Mouse (Mus musculus): ENCODE measurements around the gene Rad51ap1. TPM values are rescaled to one million over a fixed set of nuclear protein-coding genes. Genes with fewer than 3 reads are reported as not detected.
A peak's percentile ranks its signal among the peaks of the same experiment; 100 is the strongest.

Gene Rad51ap1
- polyA plus RNA-seq, 1 experiment from 2014 or later: 33.6 TPM

DNA sequence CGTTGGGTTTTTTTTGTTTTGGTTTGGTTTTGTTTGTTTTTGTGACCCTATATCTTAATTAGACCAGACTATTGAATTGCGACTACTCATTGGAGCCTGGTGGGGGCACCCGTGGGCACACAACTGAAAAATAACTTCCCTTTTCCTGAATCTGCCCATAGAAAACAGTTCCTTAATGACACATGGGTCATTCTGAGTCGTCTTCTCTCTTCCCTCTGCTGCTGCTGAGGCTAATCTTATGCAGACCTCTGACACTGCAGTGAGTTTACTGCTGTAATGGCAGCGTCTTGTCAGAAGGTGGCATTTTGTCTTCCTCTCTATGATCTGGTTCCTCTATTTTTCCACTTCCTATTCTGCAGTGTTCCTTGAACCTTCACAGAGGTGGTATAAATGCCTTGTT lies 1.1 kb upstream of the Rad51ap1 start:
- Histone ChIP-seq H3K9ac (ENCODE audit: low read length) (peak overlapping the region; percentile 53), H3K27ac (ENCODE audit: low read depth, low read length) (no peak overlapping the region), H3K36me3 (ENCODE audit: control insufficient read depth, insufficient read depth, low read length) (peaks cover 26% of the 10 kb centered on the region), H3K27me3 (replicated peaks; ENCODE audit: control insufficient read depth, insufficient read depth, low read length) (no peaks in the 10 kb centered on the region), H3K9me3 (replicated peaks; ENCODE audit: control insufficient read depth, low read length) (no peaks in the 10 kb centered on the region), H3K4me1 (ENCODE audit: control insufficient read depth, insufficient read depth, low read length) (peaks cover 14% of the 10 kb centered on the region), H3K4me3 (ENCODE audit: low read depth, low read length) (peak overlapping the region; percentile 68), H3K4me2 (ENCODE audit: low read length) (peak overlapping the region; percentile 82)
- DNase-seq (ENCODE audit: low spot score) (peak; percentile 27), ATAC-seq (no peak)
- WGBS: 3% methylated on average over 5 of the region's 5 CpGs

DNA sequence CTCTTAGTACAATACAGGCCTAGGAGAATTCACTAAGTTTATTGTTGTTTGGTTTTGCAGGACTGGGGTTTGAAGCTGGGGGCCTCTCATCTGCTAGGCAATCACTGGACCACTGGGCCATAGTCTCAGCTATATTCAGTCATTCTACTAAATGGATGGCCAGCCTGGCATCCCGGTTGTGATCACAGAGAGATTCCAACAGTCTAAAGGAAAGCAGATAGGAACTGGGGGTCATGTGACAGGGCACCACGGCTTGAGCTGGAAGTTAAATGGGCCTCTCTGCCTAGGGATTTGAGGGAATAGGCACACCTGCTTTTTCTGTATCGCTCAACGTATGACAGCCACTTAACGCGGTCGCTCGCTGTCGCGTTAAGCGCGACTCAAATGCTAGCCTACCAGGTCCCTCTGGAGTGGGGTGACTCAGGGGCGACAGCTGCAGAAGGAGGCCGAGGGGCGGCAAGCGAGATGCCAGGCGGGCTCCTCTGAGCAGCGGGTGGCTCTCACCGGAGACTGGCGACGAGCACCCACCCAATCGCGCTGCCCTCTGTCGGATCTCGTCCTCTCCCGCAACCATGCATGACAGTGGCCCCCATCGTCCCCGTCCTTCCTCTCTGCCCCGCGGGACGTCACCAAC lies 417 bp downstream of the Rad51ap1 start:
- Histone ChIP-seq H3K9me3 (replicated peaks; ENCODE audit: control insufficient read depth, low read length) (no peaks in the 10 kb centered on the region), H3K36me3 (ENCODE audit: control insufficient read depth, insufficient read depth, low read length) (peaks cover 20% of the 10 kb centered on the region), H3K27me3 (replicated peaks; ENCODE audit: control insufficient read depth, insufficient read depth, low read length) (no peaks in the 10 kb centered on the region), H3K4me1 (ENCODE audit: control insufficient read depth, insufficient read depth, low read length) (peaks cover 14% of the 10 kb centered on the region), H3K27ac (ENCODE audit: low read depth, low read length) (no peak overlapping the region), H3K4me2 (ENCODE audit: low read length) (peak overlapping the region; percentile 82), H3K9ac (ENCODE audit: low read length) (peak overlapping the region; percentile 69), H3K4me3 (ENCODE audit: low read depth, low read length) (peak overlapping the region; percentile 68)
- WGBS: under 1% methylated on average over 30 of the region's 31 CpGs
- DNase-seq (ENCODE audit: low spot score): no peak
- ATAC-seq: 0 out of 2 replicates have a peak, but pooled peaks have one; percentile 1

DNA sequence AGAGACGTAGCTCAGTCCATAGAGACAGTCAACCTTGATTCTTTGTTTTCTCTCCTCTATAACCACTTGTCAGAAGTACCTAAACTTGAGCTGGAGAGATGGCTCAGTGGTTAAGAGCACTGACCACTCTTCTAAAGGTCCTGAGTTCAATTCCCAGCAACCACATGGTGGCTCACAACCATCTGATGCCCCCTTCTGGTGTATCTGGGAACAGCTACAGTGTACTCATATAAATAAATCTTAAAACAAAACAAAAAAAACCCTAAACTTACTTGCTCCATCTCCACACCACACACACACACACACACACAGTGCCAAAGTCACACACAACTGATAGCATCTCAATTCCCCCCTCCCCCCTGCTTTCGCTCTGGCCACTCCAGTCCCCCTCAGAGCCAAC lies 1.3 kb downstream of the Rad51ap1 start:
- no peaks in the 10 kb centered on the region for H3K27me3 ChIP-seq (replicated peaks; ENCODE audit: control insufficient read depth, insufficient read depth, low read length)
- H3K4me3 ChIP-seq (ENCODE audit: low read depth, low read length): peak overlapping the region; percentile 68

DNA sequence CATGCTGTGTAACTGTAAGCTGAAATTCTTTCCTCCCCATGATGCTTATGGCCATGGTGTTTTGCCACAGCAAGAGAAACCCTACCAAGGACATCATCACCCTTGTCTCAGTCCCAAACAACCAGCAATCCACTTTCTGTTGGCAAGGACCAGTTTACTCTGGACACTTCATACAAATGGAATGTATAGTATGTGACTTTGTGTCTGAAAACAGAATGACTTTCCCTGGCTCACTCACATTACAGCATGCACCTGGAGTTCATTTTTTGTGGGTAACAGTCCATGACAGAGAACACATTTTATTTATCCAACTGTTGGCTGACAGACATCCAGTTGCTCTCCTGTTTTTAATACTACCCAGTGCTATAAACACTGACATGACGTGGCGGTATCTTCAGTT lies 6.5 kb downstream of the Rad51ap1 start:
- DNase-seq (ENCODE audit: low spot score) (no peak), ATAC-seq (no peak)
- Histone ChIP-seq H3K27ac (ENCODE audit: low read depth, low read length) (no peak overlapping the region), H3K9me3 (replicated peaks; ENCODE audit: control insufficient read depth, low read length) (no peaks in the 10 kb centered on the region), H3K4me2 (ENCODE audit: low read length) (no peak overlapping the region), H3K9ac (ENCODE audit: low read length) (no peak overlapping the region), H3K36me3 (ENCODE audit: control insufficient read depth, insufficient read depth, low read length) (peaks cover 43% of the 10 kb centered on the region), H3K4me1 (ENCODE audit: control insufficient read depth, insufficient read depth, low read length) (no peaks in the 10 kb centered on the region), H3K27me3 (replicated peaks; ENCODE audit: control insufficient read depth, insufficient read depth, low read length) (no peaks in the 10 kb centered on the region), H3K4me3 (ENCODE audit: low read depth, low read length) (no peak overlapping the region)
- 95% methylated on average over 2 of the region's 2 CpGs for WGBS

More for the DNA sequence above, 1.3 kb downstream of the Rad51ap1 start:
- Histone ChIP-seq H3K4me1 (ENCODE audit: control insufficient read depth, insufficient read depth, low read length) (peaks cover 14% of the 10 kb centered on the region), H3K9me3 (replicated peaks; ENCODE audit: control insufficient read depth, low read length) (no peaks in the 10 kb centered on the region), H3K36me3 (ENCODE audit: control insufficient read depth, insufficient read depth, low read length) (peaks cover 21% of the 10 kb centered on the region), H3K4me2 (ENCODE audit: low read length) (peak overlapping the region; percentile 82), H3K9ac (ENCODE audit: low read length) (no peak overlapping the region), H3K27ac (ENCODE audit: low read depth, low read length) (no peak overlapping the region)
- DNase-seq (ENCODE audit: low spot score) (no peak), ATAC-seq (no peak)
- WGBS: 75% methylated on average over 2 of the region's 2 CpGs

DNA sequence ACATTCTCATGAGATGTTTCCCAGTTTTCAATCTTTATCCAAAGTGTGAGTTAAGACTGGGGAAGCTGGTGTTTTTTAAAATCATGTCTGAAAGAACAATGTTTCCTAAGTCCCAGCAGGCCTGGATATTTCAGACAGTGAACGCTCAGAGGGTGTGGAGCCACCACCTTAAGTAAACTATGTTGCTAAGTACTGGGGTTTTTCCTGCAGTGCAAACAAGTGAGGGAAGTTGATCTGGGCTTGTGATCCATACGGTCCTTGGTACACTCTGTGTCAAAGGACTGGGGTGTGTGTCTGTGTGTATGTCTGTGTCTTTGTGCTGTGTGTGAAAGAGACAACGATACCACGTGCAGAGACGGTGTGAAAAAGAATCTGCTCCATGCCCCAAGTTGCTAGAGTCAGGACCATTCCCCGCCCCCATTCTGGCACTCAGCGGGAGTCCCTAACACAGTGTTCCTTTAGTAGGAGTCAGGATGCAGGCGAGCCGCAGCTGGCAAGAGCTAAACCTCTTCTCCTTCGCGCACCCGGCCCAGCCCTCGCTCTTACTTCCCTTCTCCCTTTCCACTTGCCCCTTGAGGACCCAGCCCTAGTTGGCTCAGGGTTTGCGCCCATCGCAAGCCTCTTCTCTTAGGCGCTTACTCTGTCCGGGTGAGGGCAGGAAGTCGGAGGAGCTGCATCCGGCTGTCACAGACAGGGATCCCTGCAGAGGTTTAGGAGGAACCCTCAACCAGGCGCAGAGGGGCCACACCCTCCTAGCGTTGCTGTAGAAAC lies 18.1 kb downstream of the Rad51ap1 start, which contains the start of gene Dyrk4:
Gene Dyrk4 (minus strand): TSS at position 729 of the 771 bp plus-strand sequence.
- no peak within 1 kb of the TSS for H3K4me2 ChIP-seq (ENCODE audit: low read length)
- no peaks in the 10 kb centered on the region for H3K27me3 ChIP-seq (replicated peaks; ENCODE audit: control insufficient read depth, insufficient read depth, low read length)
- H3K4me1 ChIP-seq (ENCODE audit: control insufficient read depth, insufficient read depth, low read length): no peaks in the 10 kb centered on the region
- DNase-seq (ENCODE audit: low spot score): peak; percentile 5
- WGBS: 5% methylated on average over 21 of the region's 21 CpGs
- ATAC-seq: no peak
- peak within 1 kb of the TSS; percentile 29; the same call in 1 of the 2 replicates for H3K9ac ChIP-seq (ENCODE audit: low read length)
- H3K9me3 ChIP-seq (replicated peaks; ENCODE audit: control insufficient read depth, low read length): no peaks in the 10 kb centered on the region
- peaks cover 35% of the 10 kb centered on the region for H3K36me3 ChIP-seq (ENCODE audit: control insufficient read depth, insufficient read depth, low read length)
- H3K4me3 ChIP-seq (ENCODE audit: low read depth, low read length): no peak within 1 kb of the TSS
- no peak within 1 kb of the TSS for H3K27ac ChIP-seq (ENCODE audit: low read depth, low read length)

DNA sequence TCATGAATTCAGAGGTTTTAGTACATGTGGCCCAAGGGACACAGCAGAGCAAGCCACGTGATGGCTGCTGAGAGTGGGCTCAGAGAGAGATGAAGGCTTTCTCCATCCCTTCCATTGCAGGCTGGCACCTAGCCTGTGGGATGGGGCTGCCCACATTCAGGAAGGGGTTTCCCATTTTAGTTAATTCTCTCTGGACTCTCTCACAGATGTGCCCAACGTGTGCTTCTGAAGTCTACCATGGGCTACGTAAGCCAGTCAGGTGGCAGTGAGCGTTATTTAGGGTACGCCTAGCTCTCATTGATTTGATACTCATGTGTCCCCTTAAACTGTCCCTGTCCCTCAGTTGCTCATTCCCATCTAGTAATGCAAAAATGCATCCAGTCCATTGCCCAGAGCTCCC lies 24.5 kb downstream of the Rad51ap1 start:
- 81% methylated on average over 5 of the region's 5 CpGs for WGBS
- no peaks in the 10 kb centered on the region for H3K36me3 ChIP-seq (ENCODE audit: control insufficient read depth, insufficient read depth, low read length)
- H3K4me3 ChIP-seq (ENCODE audit: low read depth, low read length): no peak overlapping the region
- no peaks in the 10 kb centered on the region for H3K9me3 ChIP-seq (replicated peaks; ENCODE audit: control insufficient read depth, low read length)
- no peaks in the 10 kb centered on the region for H3K4me1 ChIP-seq (ENCODE audit: control insufficient read depth, insufficient read depth, low read length)
- no peak overlapping the region for H3K27ac ChIP-seq (ENCODE audit: low read depth, low read length)
- DNase-seq (ENCODE audit: low spot score): no peak
- ATAC-seq: no peak
- H3K27me3 ChIP-seq (replicated peaks; ENCODE audit: control insufficient read depth, insufficient read depth, low read length): no peaks in the 10 kb centered on the region
- no peak overlapping the region for H3K9ac ChIP-seq (ENCODE audit: low read length)
- no peak overlapping the region for H3K4me2 ChIP-seq (ENCODE audit: low read length)

DNA sequence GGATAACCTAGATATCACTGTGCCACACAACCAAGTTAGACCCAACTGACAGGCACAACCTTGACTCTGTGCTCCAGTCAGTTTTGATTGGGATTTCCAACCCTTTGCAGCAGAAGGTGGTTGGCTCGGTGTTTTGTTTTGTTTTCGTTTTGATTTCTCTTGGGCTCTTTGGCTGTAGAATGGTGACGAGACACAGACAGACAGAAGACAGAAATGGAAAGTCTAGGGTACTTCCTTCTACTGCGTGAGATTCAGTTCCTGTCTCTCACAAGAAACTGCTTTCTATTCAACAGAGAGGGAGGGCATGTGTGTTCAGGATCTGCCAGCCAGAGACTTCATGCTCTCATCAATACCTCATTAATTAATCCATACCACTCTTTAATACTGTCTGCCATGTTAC lies 28.7 kb downstream of the Rad51ap1 start:
- no peak overlapping the region for H3K4me2 ChIP-seq (ENCODE audit: low read length)
- no peaks in the 10 kb centered on the region for H3K36me3 ChIP-seq (ENCODE audit: control insufficient read depth, insufficient read depth, low read length)
- no peaks in the 10 kb centered on the region for H3K4me1 ChIP-seq (ENCODE audit: control insufficient read depth, insufficient read depth, low read length)
- WGBS: 86% methylated on average over 4 of the region's 4 CpGs
- no peaks in the 10 kb centered on the region for H3K27me3 ChIP-seq (replicated peaks; ENCODE audit: control insufficient read depth, insufficient read depth, low read length)
- no peak overlapping the region for H3K4me3 ChIP-seq (ENCODE audit: low read depth, low read length)
- H3K9me3 ChIP-seq (replicated peaks; ENCODE audit: control insufficient read depth, low read length): no peaks in the 10 kb centered on the region
- H3K27ac ChIP-seq (ENCODE audit: low read depth, low read length): no peak overlapping the region
- ATAC-seq (no peak), DNase-seq (ENCODE audit: low spot score) (no peak)
- no peak overlapping the region for H3K9ac ChIP-seq (ENCODE audit: low read length)

DNA sequence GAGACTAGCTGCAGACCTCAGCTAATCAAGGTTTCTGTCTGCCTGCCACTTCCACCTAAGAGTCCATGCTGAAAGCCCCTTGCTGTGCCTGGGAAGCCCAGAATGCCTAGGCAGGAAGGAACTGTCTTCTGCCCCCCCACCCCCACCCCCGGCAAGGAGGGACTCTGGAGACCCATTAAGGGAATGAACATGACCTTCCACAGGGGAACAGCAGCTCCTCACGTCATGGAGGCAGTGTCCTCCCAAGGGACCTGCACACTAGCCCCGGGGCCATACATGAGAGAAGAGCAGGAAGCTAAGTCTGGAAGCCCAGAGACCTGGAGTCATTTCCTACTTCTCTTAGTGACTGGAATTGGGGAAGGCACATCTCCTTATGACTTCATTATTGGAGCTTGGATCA lies 31.5 kb downstream of the Rad51ap1 start:
- Histone ChIP-seq H3K4me2 (ENCODE audit: low read length) (no peak overlapping the region), H3K27ac (ENCODE audit: low read depth, low read length) (no peak overlapping the region), H3K27me3 (replicated peaks; ENCODE audit: control insufficient read depth, insufficient read depth, low read length) (no peaks in the 10 kb centered on the region), H3K9ac (ENCODE audit: low read length) (no peak overlapping the region), H3K36me3 (ENCODE audit: control insufficient read depth, insufficient read depth, low read length) (no peaks in the 10 kb centered on the region), H3K4me3 (ENCODE audit: low read depth, low read length) (no peak overlapping the region), H3K9me3 (replicated peaks; ENCODE audit: control insufficient read depth, low read length) (no peaks in the 10 kb centered on the region), H3K4me1 (ENCODE audit: control insufficient read depth, insufficient read depth, low read length) (no peaks in the 10 kb centered on the region)
- DNase-seq (ENCODE audit: low spot score): no peak
- whole genome bisulfite sequencing: 69% methylated on average over 3 of the region's 3 CpGs
- no peak for ATAC-seq

DNA sequence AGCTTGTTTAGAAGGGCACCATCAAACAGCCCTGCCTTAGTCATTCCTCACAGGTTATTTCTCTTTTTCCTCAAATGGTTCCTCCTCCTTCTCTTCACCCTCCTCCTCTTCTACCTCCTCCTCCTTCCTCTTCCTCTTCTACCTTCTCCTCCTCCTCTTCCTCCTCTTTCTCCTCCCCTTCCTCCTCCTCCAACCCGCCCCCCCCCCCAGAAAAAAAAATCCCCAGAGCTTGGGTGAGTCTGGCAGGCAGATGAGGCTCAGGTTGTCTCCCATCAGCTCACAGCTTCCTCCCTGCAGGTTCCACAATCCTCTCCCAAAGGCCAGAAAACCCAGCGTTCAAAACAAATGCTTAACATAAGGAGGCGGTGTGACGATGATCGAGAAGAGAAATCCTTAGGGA lies 32.0 kb downstream of the Rad51ap1 start:
- Histone ChIP-seq H3K36me3 (ENCODE audit: control insufficient read depth, insufficient read depth, low read length) (no peaks in the 10 kb centered on the region), H3K4me3 (ENCODE audit: low read depth, low read length) (no peak overlapping the region), H3K4me1 (ENCODE audit: control insufficient read depth, insufficient read depth, low read length) (no peaks in the 10 kb centered on the region), H3K9me3 (replicated peaks; ENCODE audit: control insufficient read depth, low read length) (no peaks in the 10 kb centered on the region), H3K27me3 (replicated peaks; ENCODE audit: control insufficient read depth, insufficient read depth, low read length) (no peaks in the 10 kb centered on the region), H3K27ac (ENCODE audit: low read depth, low read length) (no peak overlapping the region), H3K4me2 (ENCODE audit: low read length) (no peak overlapping the region), H3K9ac (ENCODE audit: low read length) (no peak overlapping the region)
- WGBS: 82% methylated on average over 4 of the region's 5 CpGs
- ATAC-seq (no peak), DNase-seq (ENCODE audit: low spot score) (no peak)
